Mouse (Mus musculus): ENCODE results near the gene Tusc2. TPM values are rescaled to one million over a fixed set of nuclear protein-coding genes. Genes with fewer than 3 reads are reported as not detected.

The Tusc2 gene
- polyA plus RNA-seq, 1 experiment = 143 TPM

- H3K27ac ChIP-seq (ENCODE audit: insufficient read depth, low read length) = no peak overlapping the region
- H3K4me1 ChIP-seq (ENCODE audit: control insufficient read depth, insufficient read depth, low read length) = no peaks in the 10 kb centered on the region
- H3K4me3 ChIP-seq (ENCODE audit: insufficient read depth, low read length) = no peak overlapping the region
- TF ChIP-seq CTCF (IDR thresholded peaks at IDR 0.05; ENCODE audit: extremely low read depth, insufficient read depth, low read length) = no peak
- no peak for TF ChIP-seq POLR2A (IDR thresholded peaks at IDR 0.05; ENCODE audit: extremely low read depth, insufficient read depth, low read length)
Measured at GRCm38 (mm10) chr9:107543299-107543698, 19.8 kb upstream of the Tusc2 start.

GRCm38 (mm10) chr9:107544196-107544700 is 18.8 kb upstream of the Tusc2 start:
- TF ChIP-seq POLR2A (IDR thresholded peaks at IDR 0.05; ENCODE audit: extremely low read depth, insufficient read depth, low read length) (no peak), CTCF (IDR thresholded peaks at IDR 0.05; ENCODE audit: extremely low read depth, insufficient read depth, low read length) (no peak)
- Histone ChIP-seq H3K27ac (ENCODE audit: insufficient read depth, low read length) (no peak overlapping the region), H3K4me1 (ENCODE audit: control insufficient read depth, insufficient read depth, low read length) (no peaks in the 10 kb centered on the region), H3K4me3 (ENCODE audit: insufficient read depth, low read length) (no peak overlapping the region)

- Histone ChIP-seq H3K27ac (ENCODE audit: insufficient read depth, low read length) (no peak overlapping the region), H3K4me1 (ENCODE audit: control insufficient read depth, insufficient read depth, low read length) (no peaks in the 10 kb centered on the region), H3K4me3 (ENCODE audit: insufficient read depth, low read length) (no peak overlapping the region)
- TF ChIP-seq CTCF (IDR thresholded peaks at IDR 0.05; ENCODE audit: extremely low read depth, insufficient read depth, low read length) = no peak
- TF ChIP-seq POLR2A (IDR thresholded peaks at IDR 0.05; ENCODE audit: extremely low read depth, insufficient read depth, low read length) = no peak
Measured at GRCm38 (mm10) chr9:107544729-107545128, 18.3 kb upstream of the Tusc2 start.

- H3K4me3 ChIP-seq (ENCODE audit: insufficient read depth, low read length) = no peak overlapping the region
- TF ChIP-seq CTCF (IDR thresholded peaks at IDR 0.05; ENCODE audit: extremely low read depth, insufficient read depth, low read length) (no peak), POLR2A (IDR thresholded peaks at IDR 0.05; ENCODE audit: extremely low read depth, insufficient read depth, low read length) (no peak)
- no peak overlapping the region for H3K27ac ChIP-seq (ENCODE audit: insufficient read depth, low read length)
- no peaks in the 10 kb centered on the region for H3K4me1 ChIP-seq (ENCODE audit: control insufficient read depth, insufficient read depth, low read length)
Measured at GRCm38 (mm10) chr9:107545199-107545598, 17.9 kb upstream of the Tusc2 start.

- TF ChIP-seq CTCF (IDR thresholded peaks at IDR 0.05; ENCODE audit: extremely low read depth, insufficient read depth, low read length) (peak; percentile 79), POLR2A (IDR thresholded peaks at IDR 0.05; ENCODE audit: extremely low read depth, insufficient read depth, low read length) (no peak)
- H3K4me1 ChIP-seq (ENCODE audit: control insufficient read depth, insufficient read depth, low read length) = no peaks in the 10 kb centered on the region
- no peak overlapping the region for H3K27ac ChIP-seq (ENCODE audit: insufficient read depth, low read length)
- no peak overlapping the region for H3K4me3 ChIP-seq (ENCODE audit: insufficient read depth, low read length)
Measured at GRCm38 (mm10) chr9:107545602-107546001, 17.5 kb upstream of the Tusc2 start.

- H3K4me3 ChIP-seq (ENCODE audit: insufficient read depth, low read length) = peak within 1 kb of the TSS; percentile 7
- H3K27ac ChIP-seq (ENCODE audit: insufficient read depth, low read length) = no peak within 1 kb of the TSS
- H3K4me1 ChIP-seq (ENCODE audit: control insufficient read depth, insufficient read depth, low read length) = 0 out of 2 replicates have a peak, but pooled peaks cover 1% of the 10 kb centered on the region
- TF ChIP-seq POLR2A (IDR thresholded peaks at IDR 0.05; ENCODE audit: extremely low read depth, insufficient read depth, low read length) = peak; percentile 40; the same call in 1 of the 2 replicates
- TF ChIP-seq CTCF (IDR thresholded peaks at IDR 0.05; ENCODE audit: extremely low read depth, insufficient read depth, low read length) = no peak
Measured at GRCm38 (mm10) chr9:107547026-107547425, 16.0 kb upstream of the Tusc2 start, which contains the start of gene Zmynd10. Gene Zmynd10, plus strand, starts transcription at chr9:107547298.

GRCm38 (mm10) chr9:107547957-107548356 is 15.1 kb upstream of the Tusc2 start:
- TF ChIP-seq POLR2A (IDR thresholded peaks at IDR 0.05; ENCODE audit: extremely low read depth, insufficient read depth, low read length) = no peak
- no peak for TF ChIP-seq CTCF (IDR thresholded peaks at IDR 0.05; ENCODE audit: extremely low read depth, insufficient read depth, low read length)
- H3K27ac ChIP-seq (ENCODE audit: insufficient read depth, low read length) = no peak overlapping the region
- H3K4me3 ChIP-seq (ENCODE audit: insufficient read depth, low read length) = no peak overlapping the region
- 0 out of 2 replicates have a peak, but pooled peaks cover 1% of the 10 kb centered on the region for H3K4me1 ChIP-seq (ENCODE audit: control insufficient read depth, insufficient read depth, low read length)

- peaks cover 1% of the 10 kb centered on the region; the same call in 1 of the 2 replicates for H3K4me1 ChIP-seq (ENCODE audit: control insufficient read depth, insufficient read depth, low read length)
- TF ChIP-seq POLR2A (IDR thresholded peaks at IDR 0.05; ENCODE audit: extremely low read depth, insufficient read depth, low read length) (no peak), CTCF (IDR thresholded peaks at IDR 0.05; ENCODE audit: extremely low read depth, insufficient read depth, low read length) (no peak)
Measured at GRCm38 (mm10) chr9:107548820-107549219, 14.2 kb upstream of the Tusc2 start.

GRCm38 (mm10) chr9:107549297-107550074 is 13.6 kb upstream of the Tusc2 start:
- Histone ChIP-seq H3K27ac (ENCODE audit: insufficient read depth, low read length) (no peak overlapping the region), H3K4me3 (ENCODE audit: insufficient read depth, low read length) (no peak overlapping the region), H3K4me1 (ENCODE audit: control insufficient read depth, insufficient read depth, low read length) (peaks cover 1% of the 10 kb centered on the region; the same call in 1 of the 2 replicates)
- TF ChIP-seq POLR2A (IDR thresholded peaks at IDR 0.05; ENCODE audit: extremely low read depth, insufficient read depth, low read length) = no peak
- no peak for TF ChIP-seq CTCF (IDR thresholded peaks at IDR 0.05; ENCODE audit: extremely low read depth, insufficient read depth, low read length)

More at GRCm38 (mm10) chr9:107548820-107549219, 14.2 kb upstream of the Tusc2 start:
- Histone ChIP-seq H3K4me3 (ENCODE audit: insufficient read depth, low read length) (no peak overlapping the region), H3K27ac (ENCODE audit: insufficient read depth, low read length) (no peak overlapping the region)
